Mouse (Mus musculus) MEL (cell line): Measurements from ENCODE around the gene Syn3. TPM values are rescaled to one million over a fixed set of nuclear protein-coding genes. Genes with fewer than 3 reads are reported as not detected.

Source experiments
- DNase-seq: peaks from one replicate; pipeline ENCODE4 v3.0.0; 2011; ENCODE audit warnings: low read depth, low spot score
- H3K27ac ChIP-seq: 2 replicates; pipeline ENCODE4 v1.5.1; 2012; ENCODE audit warnings: low read depth, mild to moderate bottlenecking, control low read depth, low read length, moderate library complexity; ENCODE audit not compliant: control insufficient read depth
- H3K27me3 ChIP-seq, 2 experiments: fragments of 150-350 bp in 1 of 2; sonication (generic) in 1 of 2; 2 replicates each; pipeline ENCODE4 v1.6.1; 2012; ENCODE audit warnings: low read length in 2 of 2, mild to moderate bottlenecking in 2 of 2, improper control_type of control experiment in 1 of 2, moderate library complexity in 1 of 2; ENCODE audit not compliant: insufficient read depth in 2 of 2, control insufficient read depth in 1 of 2
- H3K36me3 ChIP-seq, 2 experiments: 2 replicates each; pipeline ENCODE4 v1.6.1; 2012 to 2014; ENCODE audit warnings: low read length in 2 of 2, improper control_type of control experiment in 1 of 2, inconsistent platforms in 1 of 2, mild to moderate bottlenecking in 1 of 2; ENCODE audit not compliant: insufficient read depth in 2 of 2, control insufficient read depth in 1 of 2
- H3K4me1 ChIP-seq, 2 experiments: fragments of 150-350 bp in 1 of 2; sonication (generic) in 1 of 2; 2 replicates each; pipeline ENCODE4 v1.6.1; 2012; ENCODE audit warnings: low read length in 2 of 2, improper control_type of control experiment in 1 of 2, mild to moderate bottlenecking in 1 of 2; ENCODE audit not compliant: insufficient read depth in 2 of 2, control insufficient read depth in 1 of 2
- H3K4me3 ChIP-seq, 2 experiments: fragments of 150-350 bp in 1 of 2; sonication (generic) in 1 of 2; 2 replicates each; pipeline ENCODE4 v1.5.1; 2012; ENCODE audit warnings: low read depth in 2 of 2, low read length in 2 of 2, mild to moderate bottlenecking in 2 of 2, moderate library complexity in 2 of 2, control low read depth in 1 of 2, improper control_type of control experiment in 1 of 2; ENCODE audit not compliant: control insufficient read depth in 1 of 2, insufficient read depth in 1 of 2
- H3K79me2 ChIP-seq: 2 replicates; pipeline ENCODE4 v1.6.1; 2012; ENCODE audit warnings: mild to moderate bottlenecking, low read length, moderate library complexity; ENCODE audit not compliant: control insufficient read depth, poor library complexity, insufficient read depth
- H3K9ac ChIP-seq: 2 replicates; pipeline ENCODE4 v1.6.1; 2012; ENCODE audit warnings: low read depth, mild to moderate bottlenecking, control low read depth, low read length, moderate library complexity; ENCODE audit not compliant: control insufficient read depth, poor library complexity, severe bottlenecking
- H3K9me3 ChIP-seq: fragments of 150-350 bp; sonication (generic); replicated peaks from 2 replicates; pipeline ENCODE4 v1.6.1; 2012; ENCODE audit warnings: mild to moderate bottlenecking, low read length, improper control_type of control experiment, moderate library complexity; ENCODE audit not compliant: insufficient read depth
- CHD1 ChIP-seq: IDR thresholded peaks from 2 replicates; pipeline ENCODE4 v1.6.1; 2012; ENCODE audit warnings: low read depth, mild to moderate bottlenecking, inconsistent platforms, low read length, improper control_type of control experiment
- ELF1 ChIP-seq: IDR thresholded peaks from 2 replicates; pipeline ENCODE4 v1.6.1; 2014; ENCODE audit warnings: low read depth, mild to moderate bottlenecking, inconsistent platforms, low read length, improper control_type of control experiment, moderate library complexity
- EP300 ChIP-seq, 2 experiments: IDR thresholded peaks; 2 replicates each; pipeline ENCODE4 v1.6.1; 2011; ENCODE audit warnings: improper control_type of control experiment in 2 of 2, low read length in 2 of 2, low read depth in 1 of 2, mild to moderate bottlenecking in 1 of 2
- GABPA ChIP-seq: IDR thresholded peaks from 2 replicates; pipeline ENCODE4 v1.6.1; 2012; ENCODE audit warnings: low read depth, mild to moderate bottlenecking, inconsistent platforms, low read length, improper control_type of control experiment, moderate library complexity
- GATA1 ChIP-seq: IDR thresholded peaks from 2 replicates; pipeline ENCODE4 v1.6.1; 2011; ENCODE audit warnings: low read depth, low read length, improper control_type of control experiment
- HCFC1 ChIP-seq: IDR thresholded peaks from 2 replicates; pipeline ENCODE4 v1.6.1; 2012; ENCODE audit warnings: low read depth, mild to moderate bottlenecking, inconsistent platforms, low read length, improper control_type of control experiment, moderate library complexity
- MAZ ChIP-seq: IDR thresholded peaks from 2 replicates; pipeline ENCODE4 v1.6.1; 2012; ENCODE audit warnings: low read depth, mild to moderate bottlenecking, inconsistent platforms, low read length, improper control_type of control experiment
- NELFE ChIP-seq: IDR thresholded peaks from 2 replicates; pipeline ENCODE4 v1.6.1; 2011; ENCODE audit warnings: low read depth, low read length, improper control_type of control experiment
- RCOR1 ChIP-seq: IDR thresholded peaks from 2 replicates; pipeline ENCODE4 v1.6.1; 2012; ENCODE audit warnings: low read depth, mild to moderate bottlenecking, inconsistent platforms, low read length, improper control_type of control experiment
- TAL1 ChIP-seq: IDR thresholded peaks from 2 replicates; pipeline ENCODE4 v1.6.1; 2012; ENCODE audit warnings: mild to moderate bottlenecking, inconsistent platforms, low read length, moderate library complexity, mixed read lengths
- TBP ChIP-seq: IDR thresholded peaks from 2 replicates; pipeline ENCODE4 v1.8.0; 2011; ENCODE audit warnings: low read depth, low read length, improper control_type of control experiment
- USF2 ChIP-seq, 2 experiments: IDR thresholded peaks; 2 replicates each; pipeline ENCODE4 v1.6.1; 2011 to 2012; ENCODE audit warnings: improper control_type of control experiment in 2 of 2, low read length in 2 of 2, borderline replicate concordance in 1 of 2, inconsistent platforms in 1 of 2, low read depth in 1 of 2, mild to moderate bottlenecking in 1 of 2; ENCODE audit not compliant: insufficient read depth in 1 of 2
- ZKSCAN1 ChIP-seq: IDR thresholded peaks from 2 replicates; pipeline ENCODE4 v1.6.1; 2012; ENCODE audit warnings: low read depth, mild to moderate bottlenecking, inconsistent platforms, low read length, improper control_type of control experiment, moderate library complexity
- ZMIZ1 ChIP-seq: IDR thresholded peaks from 2 replicates; pipeline ENCODE4 v1.6.1; 2012; ENCODE audit warnings: low read depth, mild to moderate bottlenecking, inconsistent platforms, low read length, improper control_type of control experiment, moderate library complexity
- polyA plus RNA-seq, 2 experiments: library from polyadenylated mRNA; stranded (reverse) in 1 of 2; unstranded in 1 of 2; fragments of >175 nt in 1 of 2; fragments of >200 nt in 1 of 2; gene quantifications; 2 replicates each; pipeline versions ENCODE4 v1.2.1 to v1.2.4; 2012; ENCODE audit warnings: low replicate concordance in 2 of 2, low read depth in 1 of 2; ENCODE audit not compliant: insufficient read length in 2 of 2, insufficient read depth in 1 of 2, missing spikeins in 1 of 2
- total RNA-seq: library from RNA; depleted of rRNA; stranded (reverse); fragments of 300-350 nt; gene quantifications from 2 replicates; pipeline ENCODE4 v1.2.3, GENCODE M21; 2012

Gene Syn3
- total and polyA plus RNA-seq, 3 experiments, result 0.06 TPM; not detected in 2

DNA sequence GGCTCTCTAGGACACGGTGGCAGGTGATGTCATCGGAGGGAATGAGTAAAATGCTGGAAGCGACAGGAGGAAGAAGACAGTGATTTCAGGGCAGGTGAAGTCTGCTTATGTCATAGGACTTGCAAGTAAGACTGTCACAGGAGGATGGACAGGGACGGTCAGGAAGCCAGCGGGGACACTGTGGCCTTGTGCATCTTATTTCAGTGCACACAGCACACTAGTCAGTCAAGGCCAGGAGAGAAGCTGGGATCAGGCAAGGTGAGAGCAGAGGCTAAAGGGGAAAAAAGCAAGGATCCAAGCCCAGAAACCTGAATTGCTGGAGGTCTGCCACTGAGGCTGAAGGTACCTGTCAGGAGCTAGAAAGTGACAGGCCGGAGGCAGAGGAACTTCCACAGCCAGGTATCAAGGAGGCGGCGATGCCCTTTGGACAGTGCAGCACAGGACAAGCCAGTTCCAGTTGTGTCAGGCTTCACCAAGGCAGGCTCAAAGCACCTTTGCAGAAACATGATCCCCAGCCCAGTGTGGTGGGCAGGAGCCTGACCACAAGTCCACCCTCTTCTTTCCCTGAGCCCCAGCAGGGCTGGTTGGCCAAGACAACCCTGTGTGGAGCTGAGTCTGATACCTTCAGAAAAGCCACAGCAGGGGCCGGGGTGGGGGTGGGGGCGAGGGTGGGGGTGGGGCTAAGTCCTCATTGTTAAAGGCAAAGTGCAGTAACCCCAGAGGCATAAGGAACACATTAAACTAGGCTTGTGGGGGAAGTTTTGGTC, 203.9 kb downstream of the Syn3 start:
- TF ChIP-seq GABPA, result no peak
- TF ChIP-seq TBP, result no peak
- TF ChIP-seq ZMIZ1, result no peak
- TF ChIP-seq CHD1, result no peak
- no peak for TF ChIP-seq GATA1
- no peak for TF ChIP-seq MAZ
- TF ChIP-seq EP300 (IDR thresholded peaks at IDR 0.05; ENCODE audit: low read depth in 1 of 2, low read length in 2 of 2), result no peak
- no peak for TF ChIP-seq NELFE
- TF ChIP-seq TAL1, result no peak
- TF ChIP-seq RCOR1, result no peak
- Histone ChIP-seq H3K9ac (no peak overlapping the region), H3K4me1 (no peaks in the 10 kb centered on the region), H3K27me3 (no peaks in the 10 kb centered on the region), H3K4me3 (no peak overlapping the region), H3K27ac (no peak overlapping the region), H3K79me2 (no peaks in the 10 kb centered on the region), H3K36me3 (no peaks in the 10 kb centered on the region), H3K9me3 (no peaks in the 10 kb centered on the region)
- DNase-seq, result no peak

DNA sequence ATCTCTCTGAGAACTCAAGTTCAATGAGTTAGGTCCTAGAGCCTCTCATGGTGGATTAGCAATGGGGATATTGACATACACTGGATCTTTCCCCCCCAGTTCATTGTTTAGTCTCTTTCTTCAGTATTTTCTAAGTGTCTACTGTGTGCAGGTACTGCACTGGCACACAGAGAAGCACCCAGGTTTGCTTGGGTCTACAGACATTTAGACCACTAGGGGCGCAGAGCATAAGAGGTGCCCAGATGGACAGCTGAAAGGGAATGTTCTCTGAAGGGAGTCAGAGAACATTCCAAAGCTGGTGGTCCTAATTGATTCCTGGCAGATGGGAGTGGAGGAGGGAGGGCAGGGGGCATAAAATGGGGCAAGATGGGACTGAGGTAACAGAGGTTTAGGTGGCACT, 204.8 kb downstream of the Syn3 start:
- H3K36me3 ChIP-seq, result no peaks in the 10 kb centered on the region
- H3K27ac ChIP-seq, result no peak overlapping the region
- no peaks in the 10 kb centered on the region for H3K27me3 ChIP-seq
- H3K9ac ChIP-seq, result no peak overlapping the region
- no peaks in the 10 kb centered on the region for H3K79me2 ChIP-seq
- TF ChIP-seq ELF1 (no peak), ZKSCAN1 (no peak), USF2 (IDR thresholded peaks at IDR 0.05; ENCODE audit: borderline replicate concordance in 1 of 2, insufficient read depth in 1 of 2, low read depth in 1 of 2, low read length in 2 of 2) (no peak), HCFC1 (no peak)
- no peak overlapping the region for H3K4me3 ChIP-seq
- no peaks in the 10 kb centered on the region for H3K9me3 ChIP-seq
- H3K4me1 ChIP-seq, result no peaks in the 10 kb centered on the region
- DNase-seq, result no peak
